Mouse (Mus musculus): ENCODE data around the gene Nfib. TPM values are rescaled to one million over a fixed set of nuclear protein-coding genes. Genes with fewer than 3 reads are reported as not detected.

Nfib gene
- polyA plus RNA-seq, 1 experiment = 44.3 TPM

GRCm38 (mm10) chr4:82374560-82374959 is 331.0 kb downstream of the Nfib start:
- Histone ChIP-seq H3K4me1 (ENCODE audit: control insufficient read depth, insufficient read depth, low read length) (peaks cover 3% of the 10 kb centered on the region; the same call in 1 of the 2 replicates), H3K27me3 (ENCODE audit: control insufficient read depth, insufficient read depth, low read length) (no peaks in the 10 kb centered on the region), H3K4me3 (replicated peaks; ENCODE audit: insufficient read depth, low read depth, low read length) (no peak overlapping the region), H3K27ac (ENCODE audit: insufficient read depth, low read length) (0 out of 2 replicates have a peak overlapping the region, but pooled peaks have one; percentile 52)
- no peak for DNase-seq
- TF ChIP-seq CTCF (IDR thresholded peaks at IDR 0.05; ENCODE audit: borderline replicate concordance, insufficient read depth, low read depth, low read length) = no peak
- no peak for TF ChIP-seq POLR2A (IDR thresholded peaks at IDR 0.05; ENCODE audit: borderline replicate concordance, insufficient read depth, low read length)
- whole genome bisulfite sequencing = 56% methylated on average over 5 of the region's 5 CpGs

GRCm38 (mm10) chr4:82372217-82372616 is 333.3 kb downstream of the Nfib start:
- 94% methylated on average over 4 of the region's 4 CpGs for WGBS
- TF ChIP-seq CTCF (IDR thresholded peaks at IDR 0.05; ENCODE audit: borderline replicate concordance, insufficient read depth, low read depth, low read length) = no peak
- TF ChIP-seq POLR2A (IDR thresholded peaks at IDR 0.05; ENCODE audit: borderline replicate concordance, insufficient read depth, low read length) = no peak
- DNase-seq = no peak
- H3K4me3 ChIP-seq (replicated peaks; ENCODE audit: insufficient read depth, low read depth, low read length) = no peak overlapping the region
- H3K4me1 ChIP-seq (ENCODE audit: control insufficient read depth, insufficient read depth, low read length) = peaks cover 3% of the 10 kb centered on the region
- no peak overlapping the region for H3K27ac ChIP-seq (ENCODE audit: insufficient read depth, low read length)
- H3K27me3 ChIP-seq (ENCODE audit: control insufficient read depth, insufficient read depth, low read length) = no peaks in the 10 kb centered on the region

- DNase-seq = no peak
- H3K4me3 ChIP-seq (replicated peaks; ENCODE audit: insufficient read depth, low read depth, low read length) = no peak overlapping the region
- H3K27ac ChIP-seq (ENCODE audit: insufficient read depth, low read length) = no peak overlapping the region
- no peak for TF ChIP-seq CTCF (IDR thresholded peaks at IDR 0.05; ENCODE audit: borderline replicate concordance, insufficient read depth, low read depth, low read length)
- TF ChIP-seq POLR2A (IDR thresholded peaks at IDR 0.05; ENCODE audit: borderline replicate concordance, insufficient read depth, low read length) = no peak
- no peaks in the 10 kb centered on the region for H3K27me3 ChIP-seq (ENCODE audit: control insufficient read depth, insufficient read depth, low read length)
- 83% methylated on average over 4 of the region's 4 CpGs for WGBS
- H3K4me1 ChIP-seq (ENCODE audit: control insufficient read depth, insufficient read depth, low read length) = peaks cover 3% of the 10 kb centered on the region
Observed at GRCm38 (mm10) chr4:82371471-82371870, 334.1 kb downstream of the Nfib start.

- DNase-seq = no peak
- no peak overlapping the region for H3K4me3 ChIP-seq (replicated peaks; ENCODE audit: insufficient read depth, low read depth, low read length)
- 90% methylated on average over 6 of the region's 6 CpGs for WGBS
- no peaks in the 10 kb centered on the region for H3K27me3 ChIP-seq (ENCODE audit: control insufficient read depth, insufficient read depth, low read length)
- H3K27ac ChIP-seq (ENCODE audit: insufficient read depth, low read length) = no peak overlapping the region
- no peak for TF ChIP-seq CTCF (IDR thresholded peaks at IDR 0.05; ENCODE audit: borderline replicate concordance, insufficient read depth, low read depth, low read length)
- TF ChIP-seq POLR2A (IDR thresholded peaks at IDR 0.05; ENCODE audit: borderline replicate concordance, insufficient read depth, low read length) = no peak
- peaks cover 2% of the 10 kb centered on the region for H3K4me1 ChIP-seq (ENCODE audit: control insufficient read depth, insufficient read depth, low read length)
Observed at GRCm38 (mm10) chr4:82369011-82369776, 336.4 kb downstream of the Nfib start.

GRCm38 (mm10) chr4:82368091-82368775 is 337.3 kb downstream of the Nfib start:
- 63% methylated on average over 9 of the region's 9 CpGs for WGBS
- Histone ChIP-seq H3K27me3 (ENCODE audit: control insufficient read depth, insufficient read depth, low read length) (no peaks in the 10 kb centered on the region), H3K27ac (ENCODE audit: insufficient read depth, low read length) (no peak overlapping the region), H3K4me3 (replicated peaks; ENCODE audit: insufficient read depth, low read depth, low read length) (no peak overlapping the region), H3K4me1 (ENCODE audit: control insufficient read depth, insufficient read depth, low read length) (peaks cover 5% of the 10 kb centered on the region)
- no peak for DNase-seq
- TF ChIP-seq CTCF (IDR thresholded peaks at IDR 0.05; ENCODE audit: borderline replicate concordance, insufficient read depth, low read depth, low read length) = no peak
- no peak for TF ChIP-seq POLR2A (IDR thresholded peaks at IDR 0.05; ENCODE audit: borderline replicate concordance, insufficient read depth, low read length)

- DNase-seq = no peak
- Histone ChIP-seq H3K4me3 (replicated peaks; ENCODE audit: insufficient read depth, low read depth, low read length) (no peak overlapping the region), H3K27me3 (ENCODE audit: control insufficient read depth, insufficient read depth, low read length) (no peaks in the 10 kb centered on the region), H3K27ac (ENCODE audit: insufficient read depth, low read length) (no peak overlapping the region), H3K4me1 (ENCODE audit: control insufficient read depth, insufficient read depth, low read length) (peaks cover 20% of the 10 kb centered on the region)
- WGBS = 56% methylated on average over 4 of the region's 4 CpGs
- TF ChIP-seq CTCF (IDR thresholded peaks at IDR 0.05; ENCODE audit: borderline replicate concordance, insufficient read depth, low read depth, low read length) (no peak), POLR2A (IDR thresholded peaks at IDR 0.05; ENCODE audit: borderline replicate concordance, insufficient read depth, low read length) (no peak)
Observed at GRCm38 (mm10) chr4:82364696-82365385, 340.7 kb downstream of the Nfib start.

DNA sequence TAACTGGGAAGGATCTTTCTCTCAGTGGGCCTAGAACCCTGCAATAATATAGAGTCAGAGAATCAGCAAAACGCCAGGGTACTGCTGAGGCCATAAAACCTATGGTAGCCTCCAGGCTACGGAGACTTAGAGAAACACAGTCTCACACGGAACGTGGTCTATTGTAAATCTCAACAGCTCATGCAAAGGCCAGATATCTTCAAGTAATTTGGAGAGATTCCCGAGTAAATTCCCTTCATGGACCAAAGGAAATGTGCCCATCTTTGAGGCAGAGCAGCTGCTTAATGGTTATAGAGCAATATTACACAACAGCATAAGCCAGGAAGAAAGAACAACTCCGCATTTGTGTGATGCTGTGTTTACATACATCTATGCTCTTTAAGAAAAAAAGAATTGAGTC is 341.6 kb downstream of the Nfib start:
- Histone ChIP-seq H3K27ac (ENCODE audit: insufficient read depth, low read length) (no peak overlapping the region), H3K27me3 (ENCODE audit: control insufficient read depth, insufficient read depth, low read length) (no peaks in the 10 kb centered on the region), H3K4me1 (ENCODE audit: control insufficient read depth, insufficient read depth, low read length) (peaks cover 20% of the 10 kb centered on the region), H3K4me3 (replicated peaks; ENCODE audit: insufficient read depth, low read depth, low read length) (no peak overlapping the region)
- no peak for DNase-seq
- WGBS = 59% methylated on average over 6 of the region's 6 CpGs
- TF ChIP-seq CTCF (IDR thresholded peaks at IDR 0.05; ENCODE audit: borderline replicate concordance, insufficient read depth, low read depth, low read length) (no peak), POLR2A (IDR thresholded peaks at IDR 0.05; ENCODE audit: borderline replicate concordance, insufficient read depth, low read length) (no peak)
